Mouse (Mus musculus) myocyte (in vitro differentiated cells): ENCODE measurements around the gene C1ql1. TPM values are rescaled to one million over a fixed set of nuclear protein-coding genes. Genes with fewer than 3 reads are reported as not detected.

Source experiments
- H3K27me3 ChIP-seq: one replicate; pipeline ENCODE4 v1.6.1; 2011; ENCODE audit not compliant: control insufficient read depth, insufficient read depth, insufficient read length
- H3K36me3 ChIP-seq: one replicate; pipeline ENCODE4 v1.6.1; 2011; ENCODE audit not compliant: control insufficient read depth, insufficient read depth
- H3K4me2 ChIP-seq: one replicate; pipeline ENCODE4 v1.6.1; 2011; ENCODE audit warnings: low read depth, control low read depth
- H3K4me3 ChIP-seq: one replicate; pipeline ENCODE4 v1.5.1; 2011; ENCODE audit warnings: mild to moderate bottlenecking, control low read depth, moderate library complexity
- H3K79me2 ChIP-seq: one replicate; pipeline ENCODE4 v1.6.1; 2011; ENCODE audit not compliant: control insufficient read depth, insufficient read depth
- H3ac ChIP-seq: one replicate; pipeline ENCODE4 v1.6.1; 2011; ENCODE audit not compliant: control insufficient read depth, insufficient read length
- CEBPB ChIP-seq: IDR thresholded peaks from 2 replicates; pipeline ENCODE4 v1.6.1; 2011; ENCODE audit warnings: mild to moderate bottlenecking, moderate library complexity; ENCODE audit not compliant: poor library complexity, insufficient read depth, severe bottlenecking
- E2F4 ChIP-seq: IDR thresholded peaks from one replicate; pipeline ENCODE4 v1.6.1; 2011; ENCODE audit warnings: mild to moderate bottlenecking, control low read depth, moderate library complexity; ENCODE audit not compliant: insufficient read depth
- MAX ChIP-seq: IDR thresholded peaks from one replicate; pipeline ENCODE4 v1.6.1; 2011; ENCODE audit warnings: low read depth, mild to moderate bottlenecking, control low read depth
- MYOD1 ChIP-seq, 3 experiments: IDR thresholded peaks; one replicate each; pipeline ENCODE4 v1.6.1; 2011; ENCODE audit warnings: control low read depth in 2 of 3, low read depth in 2 of 3, mild to moderate bottlenecking in 2 of 3, moderate library complexity in 1 of 3; ENCODE audit not compliant: insufficient read length in 2 of 3, control insufficient read depth in 1 of 3
- MYOG ChIP-seq, 3 experiments: IDR thresholded peaks; one replicate each; pipeline ENCODE4 v1.6.1; 2011; ENCODE audit warnings: control low read depth in 2 of 3, low read depth in 2 of 3, mild to moderate bottlenecking in 2 of 3; ENCODE audit not compliant: insufficient read length in 2 of 3, control insufficient read depth in 1 of 3, insufficient read depth in 1 of 3
- POLR2A ChIP-seq: IDR thresholded peaks from one replicate; pipeline ENCODE4 v1.6.1; 2011; ENCODE audit warnings: low read depth, mild to moderate bottlenecking, control low read depth, moderate library complexity; ENCODE audit not compliant: insufficient read length
- POLR2AphosphoS2 ChIP-seq: IDR thresholded peaks from one replicate; pipeline ENCODE4 v1.6.1; 2011; ENCODE audit warnings: low read depth, control low read depth; ENCODE audit not compliant: insufficient read length
- REST ChIP-seq: IDR thresholded peaks from one replicate; pipeline ENCODE4 v1.6.1; 2011; ENCODE audit warnings: mild to moderate bottlenecking, control low read depth, moderate library complexity; ENCODE audit not compliant: insufficient read depth, insufficient read length
- SRF ChIP-seq: IDR thresholded peaks from one replicate; pipeline ENCODE4 v1.6.1; 2011; ENCODE audit warnings: low read depth; ENCODE audit not compliant: control insufficient read depth, insufficient read length
- TCF12 ChIP-seq: IDR thresholded peaks from one replicate; pipeline ENCODE4 v1.6.1; 2011; ENCODE audit warnings: mild to moderate bottlenecking, control low read depth; ENCODE audit not compliant: poor library complexity, insufficient read depth, severe bottlenecking
- TCF3 ChIP-seq: IDR thresholded peaks from one replicate; pipeline ENCODE4 v1.6.1; 2011; ENCODE audit warnings: low read depth, control low read depth; ENCODE audit not compliant: insufficient read length
- USF1 ChIP-seq: IDR thresholded peaks from one replicate; pipeline ENCODE4 v1.6.1; 2011; ENCODE audit warnings: low read depth, mild to moderate bottlenecking, control low read depth, moderate library complexity
- polyA plus RNA-seq: library from polyadenylated mRNA; unstranded; fragments of >200 nt; fragmentation: generic; extraction: Trizol; gene quantifications from one replicate; pipeline ENCODE4 v1.2.1, GENCODE M21; 2012; ENCODE audit warnings: missing spikeins

C1ql1 gene
- polyA plus RNA-seq, 1 experiment, result 0.74 TPM

DNA sequence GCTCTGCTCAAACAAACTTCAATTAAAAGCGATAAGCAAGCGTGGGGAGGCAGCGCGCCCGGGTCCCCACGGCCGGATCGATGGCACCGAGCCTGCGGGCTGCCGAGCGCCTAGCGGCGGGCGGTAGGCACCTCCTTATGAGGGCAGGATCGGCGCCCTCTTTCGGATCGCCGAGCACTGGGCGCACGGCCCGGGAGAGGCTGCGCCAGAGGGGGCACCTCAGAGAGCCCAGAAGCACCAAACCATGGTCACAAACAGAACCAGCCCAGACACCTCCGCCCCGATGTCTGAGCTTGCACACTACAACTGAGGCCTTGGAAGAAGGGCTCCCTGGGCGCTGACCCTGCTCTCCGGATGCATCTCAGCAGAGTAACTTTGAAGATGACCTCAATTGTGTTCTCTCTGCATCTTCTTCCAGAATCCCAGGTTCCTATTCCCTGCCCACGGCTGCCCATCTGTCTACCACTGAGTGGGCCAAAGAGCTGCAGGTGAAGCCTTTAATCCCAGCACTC lies 43.7 kb upstream of the C1ql1 start:
- H3K36me3 ChIP-seq, result peaks cover 12% of the 10 kb centered on the region
- no peak overlapping the region for H3ac ChIP-seq
- no peaks in the 10 kb centered on the region for H3K27me3 ChIP-seq
- TF ChIP-seq MYOG (IDR thresholded peaks at IDR 0.05; ENCODE audit: control insufficient read depth in 1 of 3, insufficient read depth in 1 of 3, insufficient read length in 2 of 3, low read depth in 2 of 3) (peak in 1 of 3 experiments; percentile 9), POLR2AphosphoS2 (no peak), USF1 (no peak)
- peak overlapping the region; percentile 65 for H3K4me2 ChIP-seq
- H3K4me3 ChIP-seq, result no peak overlapping the region
- H3K79me2 ChIP-seq, result no peaks in the 10 kb centered on the region

DNA sequence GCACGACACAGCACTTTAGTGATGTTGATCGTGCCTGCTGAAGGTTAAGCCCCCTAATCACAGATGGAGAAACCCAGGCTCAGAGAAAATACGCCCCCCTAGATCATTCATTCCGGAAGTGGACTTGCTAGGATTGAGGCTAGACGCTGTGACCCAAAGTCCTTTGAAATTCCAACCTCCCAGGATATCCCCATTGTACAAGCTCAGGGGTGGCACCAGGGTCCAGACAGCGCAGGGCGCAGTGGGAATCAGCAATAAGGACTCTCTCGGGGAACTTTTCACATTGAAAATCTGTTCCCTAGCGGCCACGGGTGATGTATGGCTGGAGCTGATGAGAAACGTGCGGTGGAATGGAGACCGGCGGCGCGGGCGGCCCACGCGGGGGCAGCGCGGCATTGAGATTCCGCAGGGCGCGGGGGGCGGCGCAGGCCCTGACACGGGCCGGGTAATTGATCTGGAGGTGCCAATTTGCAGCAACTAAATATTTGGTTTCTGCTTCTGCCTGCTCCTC lies 43.2 kb upstream of the C1ql1 start:
- TF ChIP-seq CEBPB (no peak), TCF12 (no peak)
- Histone ChIP-seq H3K4me3 (no peak overlapping the region), H3K79me2 (no peaks in the 10 kb centered on the region)

DNA sequence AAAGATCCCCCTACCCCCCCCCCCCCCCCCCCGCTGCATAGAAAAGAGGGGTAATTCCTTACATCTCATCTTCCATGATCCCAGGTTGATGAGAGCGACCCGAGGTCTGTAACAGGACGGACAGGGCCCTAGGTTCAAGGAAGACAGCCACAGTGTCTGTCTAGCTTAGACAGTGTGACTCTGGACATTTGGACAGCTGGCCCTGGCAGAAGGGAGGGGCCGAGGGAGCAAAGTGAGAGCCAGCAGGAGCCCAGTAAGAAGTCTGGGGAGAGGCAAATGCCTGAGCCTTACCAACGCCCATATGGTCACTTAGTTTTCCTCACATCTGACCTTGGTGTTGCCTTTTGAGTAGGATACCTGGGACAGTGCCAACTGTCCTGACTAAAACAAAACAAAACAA lies 38.7 kb upstream of the C1ql1 start:
- Histone ChIP-seq H3ac (no peak overlapping the region), H3K4me3 (no peak overlapping the region), H3K4me2 (peak overlapping the region; percentile 49), H3K79me2 (no peaks in the 10 kb centered on the region), H3K27me3 (no peaks in the 10 kb centered on the region), H3K36me3 (no peaks in the 10 kb centered on the region)
- TF ChIP-seq POLR2A (peak; percentile 44), CEBPB (no peak), MYOG (IDR thresholded peaks at IDR 0.05; ENCODE audit: control insufficient read depth in 1 of 3, insufficient read depth in 1 of 3, insufficient read length in 2 of 3, low read depth in 2 of 3) (peak in 2 of 3 experiments; percentile 62 to 89), MYOD1 (IDR thresholded peaks at IDR 0.05; ENCODE audit: control insufficient read depth in 1 of 3, insufficient read length in 2 of 3, low read depth in 2 of 3) (peak in 2 of 3 experiments; percentile 45 to 85)

More for the DNA sequence above, 43.2 kb upstream of the C1ql1 start:
- Histone ChIP-seq H3K4me2 (peak overlapping the region; percentile 65), H3K27me3 (no peaks in the 10 kb centered on the region), H3ac (no peak overlapping the region), H3K36me3 (peaks cover 7% of the 10 kb centered on the region)

DNA sequence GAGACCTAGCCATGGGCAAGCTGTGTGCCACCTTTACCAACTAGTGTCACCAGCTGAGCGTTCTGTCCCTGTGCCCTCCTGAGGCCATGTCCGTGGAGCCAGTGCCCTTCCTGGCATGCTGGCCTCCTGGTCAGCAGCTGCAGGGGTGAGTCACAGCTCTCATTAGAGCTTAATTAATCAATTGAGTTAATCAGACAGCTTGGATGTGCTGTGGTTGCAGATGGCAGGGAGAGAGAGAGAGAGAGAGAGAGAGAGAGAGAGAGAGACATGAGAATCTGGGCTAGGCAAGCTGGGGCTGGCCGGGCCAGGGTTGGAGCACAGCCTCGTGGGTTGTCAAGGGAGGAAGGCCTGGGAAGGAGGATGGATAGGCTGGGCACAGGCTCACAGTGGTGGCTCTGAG lies 38.1 kb upstream of the C1ql1 start:
- no peaks in the 10 kb centered on the region for H3K36me3 ChIP-seq
- no peak overlapping the region for H3ac ChIP-seq
- no peaks in the 10 kb centered on the region for H3K79me2 ChIP-seq
- no peak overlapping the region for H3K4me3 ChIP-seq
- H3K27me3 ChIP-seq, result no peaks in the 10 kb centered on the region
- H3K4me2 ChIP-seq, result peak overlapping the region; percentile 49
- TF ChIP-seq CEBPB (no peak), TCF3 (no peak), POLR2A (no peak), MYOG (IDR thresholded peaks at IDR 0.05; ENCODE audit: control insufficient read depth in 1 of 3, insufficient read depth in 1 of 3, insufficient read length in 2 of 3, low read depth in 2 of 3) (peak; percentile 22 to 85 (median 50)), USF1 (no peak), SRF (no peak), POLR2AphosphoS2 (no peak), MAX (no peak), E2F4 (no peak), REST (no peak), MYOD1 (IDR thresholded peaks at IDR 0.05; ENCODE audit: control insufficient read depth in 1 of 3, insufficient read length in 2 of 3, low read depth in 2 of 3) (peak in 1 of 3 experiments; percentile 78), TCF12 (no peak)

DNA sequence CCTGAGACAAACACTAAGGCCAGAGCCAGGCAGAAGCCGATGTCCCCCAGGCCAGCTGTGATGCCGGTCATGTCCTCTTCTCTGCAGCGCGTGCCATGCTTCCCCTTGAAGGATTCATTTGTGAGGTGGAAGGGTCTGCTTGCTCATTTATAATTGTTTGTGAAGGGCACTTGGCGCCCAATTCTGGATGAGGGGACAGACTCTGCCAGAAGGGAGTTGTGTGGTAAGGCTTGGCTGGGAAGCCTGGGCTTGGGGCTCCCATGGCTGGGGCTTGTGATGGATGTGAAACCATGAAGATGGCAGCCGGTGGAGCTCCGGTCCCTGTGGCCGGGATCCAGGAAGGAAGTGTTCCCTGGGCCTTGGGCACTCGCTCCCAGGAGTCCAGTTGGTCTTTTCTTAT lies 37.6 kb upstream of the C1ql1 start:
- no peak overlapping the region for H3K4me3 ChIP-seq
- TF ChIP-seq MYOD1 (IDR thresholded peaks at IDR 0.05; ENCODE audit: control insufficient read depth in 1 of 3, insufficient read length in 2 of 3, low read depth in 2 of 3) (no peak), CEBPB (no peak), TCF3 (no peak), POLR2A (no peak), POLR2AphosphoS2 (no peak), REST (no peak), SRF (no peak), USF1 (no peak)
- H3K27me3 ChIP-seq, result no peaks in the 10 kb centered on the region
- no peaks in the 10 kb centered on the region for H3K79me2 ChIP-seq
- no peak overlapping the region for H3ac ChIP-seq
- H3K36me3 ChIP-seq, result no peaks in the 10 kb centered on the region
- peak overlapping the region; percentile 49 for H3K4me2 ChIP-seq
